Mouse (Mus musculus) limb, embryonic 14.5 days (tissue): ENCODE results near the gene Kcmf1. TPM values are rescaled to one million over a fixed set of nuclear protein-coding genes. Genes with fewer than 3 reads are reported as not detected.
A peak's percentile ranks its signal among the peaks of the same experiment; 100 is the strongest.

Experiments
- ATAC-seq: fragments of 200-750 bp; cut with Nextera tagmentation; 2 replicates; pipeline ENCODE4 v1.8.0; 2017; ENCODE audit warnings: low read depth, moderate number of reproducible peaks, moderate TSS enrichment; ENCODE audit not compliant: low FRiP score
- DNase-seq: peaks from one replicate; pipeline ENCODE4 v3.0.0-alpha.2; 2015; ENCODE audit warnings: low spot score
- H3K27ac ChIP-seq: fragments of 300-500 bp; sonication (generic); replicated peaks from 2 replicates; pipeline ENCODE4 v1.5.1; 2014; ENCODE audit warnings: low read depth, mild to moderate bottlenecking, low read length, moderate library complexity, mixed read lengths
- H3K27me3 ChIP-seq: fragments of 300-500 bp; sonication (generic); 2 replicates; pipeline ENCODE4 v1.6.1; 2014; ENCODE audit warnings: low read length, mixed read lengths; ENCODE audit not compliant: control insufficient read depth, insufficient read depth
- H3K36me3 ChIP-seq: fragments of 300-500 bp; sonication (generic); 2 replicates; pipeline ENCODE4 v1.6.1; 2014; ENCODE audit warnings: mild to moderate bottlenecking, low read length, moderate library complexity, mixed read lengths; ENCODE audit not compliant: control insufficient read depth, insufficient read depth
- H3K4me1 ChIP-seq: fragments of 300-500 bp; sonication (generic); 2 replicates; pipeline ENCODE4 v1.6.1; 2014; ENCODE audit warnings: antibody characterized with exemption, low read length, mixed read lengths; ENCODE audit not compliant: control insufficient read depth, insufficient read depth
- H3K4me2 ChIP-seq: fragments of 300-500 bp; sonication (generic); replicated peaks from 2 replicates; pipeline ENCODE4 v1.6.1; 2014; ENCODE audit warnings: low read depth, mild to moderate bottlenecking, low read length, moderate library complexity; ENCODE audit not compliant: severe bottlenecking
- H3K4me3 ChIP-seq: fragments of 300-500 bp; sonication (generic); replicated peaks from 2 replicates; pipeline ENCODE4 v1.5.1; 2014; ENCODE audit warnings: low read length
- H3K9ac ChIP-seq: fragments of 300-500 bp; sonication (generic); 2 replicates; pipeline ENCODE4 v1.6.1; 2014; ENCODE audit warnings: mild to moderate bottlenecking, low read depth, low read length, moderate library complexity; ENCODE audit not compliant: severe bottlenecking
- H3K9me3 ChIP-seq: fragments of 300-500 bp; sonication (generic); 2 replicates; pipeline ENCODE4 v1.6.1; 2016; ENCODE audit warnings: low read length; ENCODE audit not compliant: control insufficient read depth
- POLR2A ChIP-seq: fragments of 200-500 bp; IDR thresholded peaks from 2 replicates; pipeline ENCODE4 v1.8.0; 2012; ENCODE audit warnings: inconsistent platforms, mild to moderate bottlenecking, moderate library complexity, borderline replicate concordance; ENCODE audit not compliant: insufficient read depth, insufficient read length; ENCODE audit errors: extremely low read depth
- WGBS: fragments of 180-500 bp; shearing (Covaris S2); extraction: QIAGEN DNeasy Blood & Tissue Kit; methylation state at CpG from one replicate; pipeline ENCODE4 v1.1.7; 2014; 5-methylcytosine and 5-hydroxymethylcytosine counted together
- polyA plus RNA-seq, 2 experiments: library from polyadenylated mRNA; depleted of rRNA in 1 of 2; stranded (reverse) in 1 of 2; unstranded in 1 of 2; fragments of >200 nt; fragmentation: Nextera tagmentation in 1 of 2; extraction: Ambion mirVana in 1 of 2; gene quantifications; 2 replicates each; pipeline versions ENCODE4 v1.2.1 to v1.2.3; 2012 to 2014

Kcmf1 gene
- polyA plus RNA-seq, 2 experiments = 61.4 to 119 TPM

GRCm38 (mm10) chr6:72916330-72916729 lies 16.6 kb upstream of the Kcmf1 start:
- TF ChIP-seq POLR2A = no peak
- DNase-seq (no peak), ATAC-seq (no peak)
- H3K27ac ChIP-seq = no peak overlapping the region
- WGBS = 80% methylated on average over 7 of the region's 7 CpGs
- H3K4me1 ChIP-seq = no peaks in the 10 kb centered on the region
- H3K4me2 ChIP-seq = no peak overlapping the region
- H3K9ac ChIP-seq = no peak overlapping the region
- H3K9me3 ChIP-seq = no peaks in the 10 kb centered on the region
- H3K36me3 ChIP-seq = no peaks in the 10 kb centered on the region
- H3K4me3 ChIP-seq = no peak overlapping the region
- H3K27me3 ChIP-seq = no peaks in the 10 kb centered on the region

GRCm38 (mm10) chr6:72914087-72914749 lies 14.4 kb upstream of the Kcmf1 start:
- DNase-seq (no peak), ATAC-seq (no peak)
- Histone ChIP-seq H3K9me3 (no peaks in the 10 kb centered on the region), H3K4me1 (no peaks in the 10 kb centered on the region), H3K4me2 (no peak overlapping the region), H3K27ac (no peak overlapping the region), H3K9ac (no peak overlapping the region), H3K27me3 (no peaks in the 10 kb centered on the region), H3K4me3 (no peak overlapping the region), H3K36me3 (no peaks in the 10 kb centered on the region)
- 75% methylated on average over 6 of the region's 6 CpGs for WGBS
- TF ChIP-seq POLR2A = no peak

DNA sequence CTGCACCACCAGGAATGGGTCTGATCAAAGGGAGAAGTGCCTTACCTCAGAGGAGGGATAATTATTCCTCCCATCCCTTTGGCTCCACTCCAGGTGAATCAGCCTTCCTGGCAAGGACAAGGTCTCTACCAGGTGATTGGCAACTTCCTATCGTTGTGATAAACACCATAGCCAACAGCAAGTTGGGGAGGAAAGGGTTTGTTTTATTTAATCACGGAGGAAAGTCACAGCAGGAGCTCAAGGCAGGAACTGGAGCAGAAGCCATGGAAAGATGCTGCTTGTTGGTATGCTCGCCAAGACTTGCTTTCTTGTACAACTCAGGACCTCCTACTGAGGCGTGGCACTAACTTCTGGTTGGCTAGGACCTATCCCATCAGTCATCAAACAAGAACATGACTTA lies 11.5 kb upstream of the Kcmf1 start:
- no peak for ATAC-seq
- Histone ChIP-seq H3K9ac (no peak overlapping the region), H3K4me2 (no peak overlapping the region), H3K9me3 (no peaks in the 10 kb centered on the region), H3K36me3 (no peaks in the 10 kb centered on the region), H3K27me3 (no peaks in the 10 kb centered on the region), H3K4me3 (no peak overlapping the region), H3K4me1 (no peaks in the 10 kb centered on the region), H3K27ac (no peak overlapping the region)
- 61% methylated on average over 4 of the region's 4 CpGs for WGBS
- no peak for TF ChIP-seq POLR2A
- DNase-seq = no peak

- WGBS = 89% methylated on average over 6 of the region's 6 CpGs
- Histone ChIP-seq H3K4me3 (no peak overlapping the region), H3K4me1 (peaks cover 19% of the 10 kb centered on the region), H3K27me3 (no peaks in the 10 kb centered on the region), H3K9ac (no peak overlapping the region), H3K27ac (no peak overlapping the region), H3K4me2 (no peak overlapping the region), H3K9me3 (no peaks in the 10 kb centered on the region), H3K36me3 (no peaks in the 10 kb centered on the region)
- DNase-seq (no peak), ATAC-seq (no peak)
- no peak for TF ChIP-seq POLR2A
These were observed 2.6 kb upstream of the Kcmf1 start for GRCm38 (mm10) chr6:72902254-72902990.

DNA sequence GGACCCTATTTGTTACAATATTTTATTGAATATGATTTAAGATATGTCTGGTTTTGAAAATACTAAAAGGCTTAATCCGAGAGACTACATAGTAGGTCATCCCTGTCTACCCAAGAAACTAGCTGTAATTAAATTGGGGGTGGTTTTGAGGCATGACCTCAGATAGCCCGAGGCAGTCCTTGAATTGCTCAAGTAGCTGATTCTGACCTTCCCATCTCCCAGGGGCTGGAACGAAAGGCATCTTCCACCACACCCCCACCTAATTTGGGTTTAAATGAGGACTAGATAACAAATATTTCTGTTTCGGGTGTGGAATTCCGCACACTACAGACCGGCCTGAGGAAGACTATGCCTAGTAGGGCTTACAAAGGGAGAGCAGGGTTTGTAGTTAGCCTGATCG lies 1.2 kb upstream of the Kcmf1 start:
- H3K4me2 ChIP-seq = peak overlapping the region; percentile 68
- H3K27ac ChIP-seq = peak overlapping the region; percentile 99
- ATAC-seq = no peak
- peaks cover 3% of the 10 kb centered on the region; the same call in 1 of the 2 replicates for H3K36me3 ChIP-seq
- no peaks in the 10 kb centered on the region for H3K27me3 ChIP-seq
- 54% methylated on average over 7 of the region's 7 CpGs for WGBS
- H3K4me3 ChIP-seq = peak overlapping the region; percentile 97
- no peaks in the 10 kb centered on the region for H3K9me3 ChIP-seq
- peak overlapping the region; percentile 100 for H3K9ac ChIP-seq
- peaks cover 22% of the 10 kb centered on the region for H3K4me1 ChIP-seq
- no peak for DNase-seq
- TF ChIP-seq POLR2A = no peak
